Mouse (Mus musculus) stomach, postnatal 0 days (tissue): Measurements from ENCODE around the gene Dst.

Source experiments
- CTCF ChIP-seq: IDR thresholded peaks from 2 replicates; pipeline ENCODE4 v1.5.1; 2016; ENCODE audit warnings: antibody characterized with exemption, low read depth, mild to moderate bottlenecking, moderate library complexity
- EP300 ChIP-seq: optimal IDR thresholded peaks from 2 replicates; pipeline ENCODE3; 2016; ENCODE audit warnings: antibody characterized with exemption

- TF ChIP-seq CTCF = peak; percentile 49
- TF ChIP-seq EP300 = no peak
These were observed 39.8 kb downstream of the Dst start for GRCm38 (mm10) chr1:33947838-33948237.
